Mouse (Mus musculus) erythroblast, embryonic 14.5 days (primary cell): ENCODE measurements around the gene Lin54. TPM values are rescaled to one million over a fixed set of nuclear protein-coding genes. Genes with fewer than 3 reads are reported as not detected.

Source experiments
- H3K27me3 ChIP-seq: 2 replicates; pipeline ENCODE4 v1.6.1; 2012; ENCODE audit warnings: inconsistent platforms; ENCODE audit not compliant: control insufficient read depth
- H3K36me3 ChIP-seq: 2 replicates; pipeline ENCODE4 v1.6.1; 2012; ENCODE audit warnings: mild to moderate bottlenecking, inconsistent platforms; ENCODE audit not compliant: control insufficient read depth
- H3K4me1 ChIP-seq: 2 replicates; pipeline ENCODE4 v1.6.1; 2012; ENCODE audit warnings: inconsistent platforms; ENCODE audit not compliant: control insufficient read depth
- H3K4me3 ChIP-seq: replicated peaks from 2 replicates; pipeline ENCODE3; 2012; ENCODE audit warnings: moderate library complexity, mild to moderate bottlenecking, inconsistent platforms
- H3K9me3 ChIP-seq: 2 replicates; pipeline ENCODE4 v1.6.1; 2012; ENCODE audit warnings: low read length, inconsistent platforms, mixed read lengths; ENCODE audit not compliant: control insufficient read depth
- GATA1 ChIP-seq: IDR thresholded peaks from 2 replicates; pipeline ENCODE4 v1.6.1; 2012; ENCODE audit warnings: low read length, inconsistent platforms, mixed read lengths
- TAL1 ChIP-seq: IDR thresholded peaks from 3 replicates; pipeline ENCODE4 v1.6.1; 2012; ENCODE audit warnings: low read length, inconsistent platforms, mixed read lengths
- polyA plus RNA-seq: library from polyadenylated mRNA; stranded (reverse); fragments of >175 nt; gene quantifications from 2 replicates; pipeline ENCODE4 v1.2.3, GENCODE M21; 2012

Lin54 gene
- polyA plus RNA-seq, 1 experiment = 0.25 TPM

- Histone ChIP-seq H3K9me3 (no peaks in the 10 kb centered on the region), H3K4me3 (peak overlapping the region; percentile 87), H3K4me1 (peaks cover 31% of the 10 kb centered on the region), H3K27me3 (no peaks in the 10 kb centered on the region), H3K36me3 (peaks cover 16% of the 10 kb centered on the region)
- TF ChIP-seq TAL1 (no peak), GATA1 (no peak)
These were observed 85.8 kb downstream of the Lin54 start for GRCm38 (mm10) chr5:100414474-100415196.

- H3K4me1 ChIP-seq = peaks cover 31% of the 10 kb centered on the region
- no peak for TF ChIP-seq TAL1
- TF ChIP-seq GATA1 = no peak
- no peaks in the 10 kb centered on the region for H3K9me3 ChIP-seq
- H3K4me3 ChIP-seq = no peak overlapping the region
- H3K36me3 ChIP-seq = peaks cover 3% of the 10 kb centered on the region
- no peaks in the 10 kb centered on the region for H3K27me3 ChIP-seq
These were observed 87.6 kb downstream of the Lin54 start for GRCm38 (mm10) chr5:100412886-100413285.

GRCm38 (mm10) chr5:100410281-100410680 is 90.2 kb downstream of the Lin54 start:
- H3K4me1 ChIP-seq = peaks cover 11% of the 10 kb centered on the region
- H3K27me3 ChIP-seq = no peaks in the 10 kb centered on the region
- H3K4me3 ChIP-seq = no peak overlapping the region
- H3K36me3 ChIP-seq = peaks cover 14% of the 10 kb centered on the region
- no peaks in the 10 kb centered on the region for H3K9me3 ChIP-seq
- TF ChIP-seq GATA1 = no peak
- no peak for TF ChIP-seq TAL1

- peaks cover 27% of the 10 kb centered on the region for H3K36me3 ChIP-seq
- H3K4me3 ChIP-seq = no peak overlapping the region
- no peaks in the 10 kb centered on the region for H3K9me3 ChIP-seq
- H3K27me3 ChIP-seq = no peaks in the 10 kb centered on the region
- TF ChIP-seq TAL1 = no peak
- no peak for TF ChIP-seq GATA1
- peaks cover 1% of the 10 kb centered on the region; the same call in 1 of the 2 replicates for H3K4me1 ChIP-seq
These were observed 92.0 kb downstream of the Lin54 start for GRCm38 (mm10) chr5:100408485-100408884.

- no peak for TF ChIP-seq TAL1
- no peak for TF ChIP-seq GATA1
- H3K27me3 ChIP-seq = no peaks in the 10 kb centered on the region
- H3K36me3 ChIP-seq = peaks cover 59% of the 10 kb centered on the region
- H3K9me3 ChIP-seq = no peaks in the 10 kb centered on the region
- no peaks in the 10 kb centered on the region for H3K4me1 ChIP-seq
- no peak overlapping the region for H3K4me3 ChIP-seq
These were observed 103.7 kb downstream of the Lin54 start for GRCm38 (mm10) chr5:100396753-100397152.

- H3K36me3 ChIP-seq = peaks cover 61% of the 10 kb centered on the region
- no peak overlapping the region for H3K4me3 ChIP-seq
- TF ChIP-seq TAL1 = no peak
- TF ChIP-seq GATA1 = no peak
- no peaks in the 10 kb centered on the region for H3K27me3 ChIP-seq
- no peaks in the 10 kb centered on the region for H3K4me1 ChIP-seq
- no peaks in the 10 kb centered on the region for H3K9me3 ChIP-seq
These were observed 106.8 kb downstream of the Lin54 start for GRCm38 (mm10) chr5:100393681-100394080.

- Histone ChIP-seq H3K4me1 (no peaks in the 10 kb centered on the region), H3K9me3 (no peaks in the 10 kb centered on the region), H3K27me3 (no peaks in the 10 kb centered on the region), H3K4me3 (no peak overlapping the region), H3K36me3 (peaks cover 61% of the 10 kb centered on the region)
- no peak for TF ChIP-seq GATA1
- TF ChIP-seq TAL1 = no peak
These were observed 107.9 kb downstream of the Lin54 start for GRCm38 (mm10) chr5:100392436-100392955.

Other genes with a start within 250 kb of the Lin54 start
- gene Sec31a, start 84.4 kb downstream of the Lin54 start, polyA plus RNA-seq = 1.6 and 1.7 TPM in 2 replicates
- gene Cops4, start 17.7 kb upstream of the Lin54 start, polyA plus RNA-seq = 0.84 and 2.2 TPM in 2 replicates
- 0.08 TPM in 1 of 2 replicates, not detected in the other for gene Plac8, start 71.6 kb upstream of the Lin54 start, polyA plus RNA-seq
- gene Coq2, start 174.5 kb upstream of the Lin54 start, polyA plus RNA-seq = 1.8 and 2.0 TPM in 2 replicates
- not detected in 2 replicates for gene Hpse, start 219.1 kb upstream of the Lin54 start, polyA plus RNA-seq